Mouse (Mus musculus) thymus, postnatal 10 days (tissue): ENCODE results near the gene Fubp1.

Experiments
- DNase-seq, 2 experiments: peaks; one replicate each; pipeline ENCODE4 v3.0.0; 2021; ENCODE audit warnings: low spot score in 2 of 2

The Fubp1 gene

GRCm38 (mm10) chr3:152276935-152277334, 66.7 kb downstream of the Fubp1 start:
- DNase-seq = no peak

- no peak for DNase-seq
These were observed 67.7 kb downstream of the Fubp1 start for GRCm38 (mm10) chr3:152277912-152278311.

- DNase-seq = no peak
These were observed 68.2 kb downstream of the Fubp1 start for GRCm38 (mm10) chr3:152278431-152278830.

- DNase-seq = no peak
These were observed 71.9 kb downstream of the Fubp1 start for GRCm38 (mm10) chr3:152282126-152282525.

GRCm38 (mm10) chr3:152284306-152284705, 74.1 kb downstream of the Fubp1 start:
- no peak for DNase-seq

GRCm38 (mm10) chr3:152284759-152285158, 74.5 kb downstream of the Fubp1 start:
- no peak for DNase-seq
